Mouse (Mus musculus): ENCODE measurements at regions not wholly inside any gene's neighbourhood (a gene's known extent, or its start where the extent isn't known, plus 50 kb on each side); places are given as distances from the start of the nearest gene placed in this dataset.

DNA sequence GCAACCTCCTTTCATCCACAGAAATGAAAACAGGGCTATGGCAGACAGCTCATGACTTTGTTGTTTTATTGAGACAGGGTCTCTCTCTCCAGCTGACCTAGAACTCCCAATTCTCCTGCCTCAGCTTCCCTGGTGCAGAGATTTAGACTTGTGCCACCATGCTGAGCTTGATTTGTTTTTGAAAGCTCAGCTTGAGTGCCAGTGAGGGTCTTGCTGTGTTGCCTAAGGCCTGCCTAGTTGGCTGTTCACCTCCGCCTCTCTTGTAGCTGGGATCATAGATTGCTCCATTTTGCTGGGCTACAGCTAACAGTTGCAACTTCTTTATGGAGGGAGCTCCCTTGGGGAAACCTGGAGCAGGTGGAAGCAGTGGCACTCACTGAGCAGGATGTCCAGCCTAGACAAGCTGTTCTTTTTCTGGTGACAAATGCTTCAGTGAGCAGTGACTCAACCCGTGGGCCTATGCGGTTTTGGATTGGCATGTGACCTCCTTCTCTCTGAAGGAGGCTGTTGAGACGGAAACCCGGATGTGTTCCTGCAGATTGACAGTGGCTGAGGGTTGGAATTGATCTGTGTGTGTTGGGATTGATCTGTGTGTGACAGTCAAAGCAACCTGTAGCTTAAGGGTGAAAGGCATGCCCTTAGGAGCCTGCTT lies 63.8 kb upstream of the Akt3 start:
- Histone ChIP-seq H3K27ac (no peak overlapping the region), H3K4me3 (no peak overlapping the region)
- DNase-seq, result no peak
- TF ChIP-seq CTCF (IDR thresholded peaks at IDR 0.05), result no peak
- intact Hi-C loops (cut with DNase I), result no loop called here

DNA sequence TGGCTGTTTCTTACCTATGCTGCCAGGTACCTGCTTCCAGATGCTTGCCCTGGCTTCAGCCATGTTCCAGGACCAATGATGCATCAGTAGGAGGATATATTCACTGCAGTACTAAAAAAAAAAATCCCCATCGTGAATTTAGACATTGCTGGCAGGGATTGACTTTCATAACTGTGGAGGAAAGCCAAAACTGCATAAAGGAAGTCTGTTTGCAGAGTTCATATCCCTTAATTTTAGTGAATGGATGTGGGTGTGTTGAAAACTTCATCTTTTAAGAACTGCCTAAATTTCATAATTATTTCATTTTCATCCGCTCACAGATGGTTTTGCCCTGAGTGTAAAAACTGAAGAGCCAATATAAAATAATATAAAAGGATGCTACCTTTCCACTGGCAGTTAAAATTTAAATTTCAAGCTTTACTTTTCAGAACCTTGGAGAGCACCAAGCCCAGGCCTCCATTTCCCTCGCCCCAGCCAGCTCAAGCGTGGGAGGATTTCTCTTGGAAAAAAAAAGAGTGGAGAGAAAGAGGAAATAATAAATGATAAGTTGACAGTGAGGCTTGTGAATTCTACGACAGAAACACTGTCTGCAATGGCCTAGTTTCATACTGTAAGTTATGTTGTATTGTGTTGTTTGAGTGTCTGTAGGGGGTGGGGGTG lies 50.3 kb upstream of the Akt3 start:
- H3K4me3 ChIP-seq, result no peak overlapping the region
- no peak for DNase-seq
- H3K27ac ChIP-seq, result no peak overlapping the region
- TF ChIP-seq CTCF (IDR thresholded peaks at IDR 0.05), result no peak
- intact Hi-C loops (cut with DNase I), result no loop called here

Data from gastrocnemius, adult 2 months (tissue).